Comparison of ENCODE assay signal across 23 mouse cellular contexts in genomic region chr10:117578696-117579146, GRCm38 (mm10). TPM values are rescaled to one million over a fixed set of nuclear protein-coding genes. Genes with fewer than 3 reads are reported as not detected.
DNase-seq lines count a peak whose midpoint lies in the region; ATAC-seq and TF ChIP-seq lines count a peak whose summit lies in the region.
"Had no signal": no experiment of that assay in that cellular context is flagged by ENCODE, and none has a peak within 500 bp of the region (broad histone marks: within the 10 kb centered on the region; RNA-seq: fewer than 3 reads in every experiment).

No protein-coding gene starts in this region.

- peaks cover 35% of the 10 kb centered on the region for H3K4me1 ChIP-seq in limb, embryonic 10.5 days
- no peaks in the 10 kb centered on the region for H3K4me1 ChIP-seq in cerebellum, adult 2 months (ENCODE audit: control insufficient read depth, insufficient read depth, low read length)

- no peaks in the 10 kb centered on the region for H3K36me3 ChIP-seq in limb, embryonic 10.5 days
- H3K36me3 ChIP-seq: G1E had no signal

- H3K27me3 ChIP-seq in limb, embryonic 10.5 days (ENCODE audit: low read depth, poor library complexity, severe bottlenecking) = peaks cover 21% of the 10 kb centered on the region
- no peaks in the 10 kb centered on the region for H3K27me3 ChIP-seq in cerebellum, adult 2 months (ENCODE audit: control insufficient read depth, insufficient read depth, low read length)
- H3K27me3 ChIP-seq: CH12.LX, Patski had no signal

- no peak for TF ChIP-seq CTCF in cerebellum, adult 2 months (IDR thresholded peaks at IDR 0.05; ENCODE audit: borderline replicate concordance, insufficient read depth, low read depth, low read length)

- DNase-seq in 3T3-L1 (ENCODE audit: low read depth, low spot score) (peak; percentile 91), adipocyte (ENCODE audit: low spot score) (peak; percentile 94)
- DNase-seq in limb, embryonic 10.5 days (ENCODE audit: low spot score) = no peak
- DNase-seq in cerebellum, adult 2 months = no peak
- no peak for DNase-seq in spleen, adult 12 weeks (ENCODE audit: low spot score)
- DNase-seq: adrenal gland, adult 2 months; adrenal gland, adult 8-10 months; adrenal gland, postnatal 10 days; adrenal gland, postnatal 14 days; adrenal gland, postnatal 25 days; adrenal gland, postnatal 36 days; B cell, adult 2 months; cerebellum, adult 11 months; cerebellum, adult 11-12 months; cerebellum, adult 18-20 months; cerebellum, adult 8-10 months; cerebellum, adult 9-10 months had no signal

- no peak for TF ChIP-seq POLR2A in cerebellum, adult 2 months (IDR thresholded peaks at IDR 0.05; ENCODE audit: borderline replicate concordance, insufficient read depth, low read length)

- 90% methylated on average over 4 of the region's 4 CpGs for WGBS in limb, embryonic 10.5 days
- 89% methylated on average over 4 of the region's 4 CpGs for WGBS in cerebellum, adult 2 months

- no peak for ATAC-seq in granulocyte monocyte progenitor cell, adult 5-6 weeks (replicated peaks; ENCODE audit: poor library complexity, severe bottlenecking)
- ATAC-seq: activated CD4-positive, CD25-positive, alpha-beta regulatory T cell, adult 4 months; CD4-positive, CD25-positive, alpha-beta regulatory T cell, adult 4 months; Patski had no signal

- no peaks in the 10 kb centered on the region for H3K9me3 ChIP-seq in limb, embryonic 10.5 days (replicated peaks)

- 0 out of 2 replicates have a peak overlapping the region, but pooled peaks have one; percentile 23 for H3K27ac ChIP-seq in limb, embryonic 10.5 days
- H3K27ac ChIP-seq in cerebellum, adult 2 months (ENCODE audit: insufficient read depth, low read length) = no peak overlapping the region

- H3K4me3 ChIP-seq in limb, embryonic 10.5 days = no peak overlapping the region
- no peak overlapping the region for H3K4me3 ChIP-seq in cerebellum, adult 2 months (replicated peaks; ENCODE audit: insufficient read depth, low read depth, low read length)

RNA-seq across cellular contexts. Expression of gene Cpm, which starts 50.6 kb away (rescaled TPM):
- polyA plus RNA-seq in limb, embryonic 10.5 days (2016; fragmentation: Nextera tagmentation; extraction: Ambion mirVana) = 22.5 and 31.5 TPM in 2 replicates
- 9.5 and 13.6 TPM in 2 replicates for polyA plus RNA-seq in cerebellum, adult 2 months (2012; rRNA removed)
- total RNA-seq in granulocyte monocyte progenitor cell, adult 5-6 weeks (2014; fragmentation: Nextera tagmentation) = not detected in 2 replicates
- 0.46 TPM in 1 of 2 replicates, not detected in the other for total RNA-seq in granulocyte monocyte progenitor cell, adult 5-6 weeks (2017)
- polyA plus RNA-seq: G1E had no signal

Comparison
In these comparisons a context has a peak if more than half of its experiments do, and no peak if none do; other contexts are left out.
1. DNase-seq: peak in 3T3-L1 (single experiment) and adipocyte (single experiment); none in limb, embryonic 10.5 days (single experiment), cerebellum, adult 2 months (0 of 2) and spleen, adult 12 weeks (single experiment).